Mouse (Mus musculus) left cerebral cortex, adult 8-10 months (tissue): ENCODE measurements around the gene Alg9. TPM values are rescaled to one million over a fixed set of nuclear protein-coding genes. Genes with fewer than 3 reads are reported as not detected.

Source experiments
- DNase-seq, 2 experiments: peaks; one replicate each; pipeline ENCODE4 v3.0.0; 2022; ENCODE audit warnings: low spot score in 2 of 2
- total RNA-seq, 4 experiments: library from RNA; stranded (reverse); gene quantifications; 2 replicates each; pipeline ENCODE4 v1.2.4; 2022

The Alg9 gene
- total RNA-seq, 4 experiments from 2014 or later: 26.1 to 31.9 (median 29.0) TPM

- no peak for DNase-seq
These were observed 75.9 kb downstream of the Alg9 start for GRCm38 (mm10) chr9:50850713-50851112.

DNA sequence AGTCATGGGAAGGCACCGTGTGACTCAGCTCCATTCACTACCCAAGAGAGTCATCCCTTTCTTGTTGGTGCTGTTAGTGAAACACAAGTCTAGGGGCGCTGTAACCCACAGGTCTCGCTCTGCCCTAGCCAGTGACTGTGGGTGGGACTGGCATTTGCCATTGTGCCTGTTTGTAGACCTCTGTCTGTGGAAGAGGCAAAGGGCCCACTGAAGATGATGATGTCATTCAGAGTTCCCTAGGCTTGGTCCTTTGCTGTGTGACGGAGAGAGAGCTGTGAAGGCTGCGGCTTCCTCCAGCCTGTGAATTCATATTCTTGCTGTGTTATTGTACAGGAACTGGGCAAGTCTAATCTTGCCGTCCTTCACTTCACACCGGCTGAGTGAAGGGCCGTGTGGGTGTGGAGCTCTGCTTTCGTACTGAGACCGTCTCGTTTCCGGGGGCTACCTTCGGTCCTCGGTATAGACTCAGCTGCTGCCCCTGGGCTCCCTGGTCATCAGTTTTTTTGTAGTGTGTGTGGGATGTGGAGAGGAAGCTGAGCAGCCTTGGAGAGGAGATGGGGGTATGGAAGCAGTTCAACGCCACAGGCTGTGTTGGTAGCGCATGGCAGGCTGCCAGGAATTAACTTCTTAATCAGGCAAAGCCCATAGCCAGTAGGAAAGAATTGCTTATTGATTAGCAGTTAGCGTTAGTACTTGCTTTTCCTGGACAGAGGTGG, 78.0 kb downstream of the Alg9 start:
- DNase-seq: no peak

DNA sequence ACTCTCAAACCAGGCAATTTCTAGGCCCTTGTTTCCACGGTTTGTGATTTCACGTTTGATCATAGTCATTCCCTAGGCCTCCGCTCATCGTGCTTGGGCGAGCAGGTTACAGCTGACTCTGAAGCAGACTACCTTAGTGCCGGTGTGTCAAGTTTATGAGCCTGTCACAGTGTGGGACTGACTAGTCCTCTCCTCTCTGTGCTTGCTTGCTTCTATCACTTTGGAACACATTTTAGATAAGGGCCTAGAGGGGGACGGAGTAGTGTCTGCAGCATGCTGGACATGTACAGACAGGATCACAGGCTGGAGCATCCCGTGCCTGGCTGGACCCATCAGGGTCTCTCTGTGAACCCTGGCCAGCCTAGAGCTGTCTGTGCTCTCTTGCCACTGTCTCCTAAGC, 79.6 kb downstream of the Alg9 start:
- no peak for DNase-seq

- DNase-seq: no peak
These were observed 80.4 kb downstream of the Alg9 start for GRCm38 (mm10) chr9:50855133-50855766.

- DNase-seq: no peak
These were observed 81.0 kb downstream of the Alg9 start for GRCm38 (mm10) chr9:50855780-50856179.

DNA sequence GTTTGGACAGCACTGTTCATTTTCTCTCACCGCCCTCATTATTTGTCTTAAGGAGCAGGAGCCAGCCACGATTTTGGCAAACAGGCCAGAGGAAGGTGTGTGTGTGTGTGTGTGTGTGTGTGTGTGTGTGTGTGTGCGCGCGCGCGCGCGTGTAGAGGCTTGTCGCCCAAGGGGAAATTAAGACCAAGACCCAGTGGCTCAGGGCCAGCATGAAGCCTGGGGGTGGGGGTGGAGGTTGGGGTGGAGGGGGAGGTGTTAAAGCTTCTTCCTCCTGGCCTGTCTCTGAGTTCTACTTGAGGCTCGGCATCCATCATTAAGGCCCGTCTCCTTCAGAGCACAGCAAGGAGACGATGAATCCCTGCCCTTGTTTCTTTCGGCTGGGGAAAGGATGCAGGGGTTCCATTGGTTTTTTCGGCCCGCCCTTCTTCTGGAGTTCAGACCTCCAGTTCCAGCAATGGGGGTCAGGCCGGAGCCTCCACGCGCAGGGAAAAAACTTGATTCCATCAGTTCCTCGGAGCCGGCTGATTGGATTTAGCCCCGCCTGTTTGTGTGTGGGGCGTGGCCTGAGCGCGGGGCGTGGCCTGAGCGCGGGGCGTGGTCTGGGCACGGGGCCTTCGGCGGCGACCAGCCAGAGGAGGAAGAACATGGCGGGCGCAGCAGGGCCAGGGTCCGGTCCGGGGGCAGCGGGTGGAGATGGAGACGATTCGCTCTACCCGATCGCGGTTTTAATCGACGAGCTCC, 81.7 kb downstream of the Alg9 start:
- peak; percentile 72 to 91 for DNase-seq

GRCm38 (mm10) chr9:50857082-50857641, 82.3 kb downstream of the Alg9 start:
- no peak for DNase-seq

- DNase-seq: no peak
These were observed 83.9 kb downstream of the Alg9 start for GRCm38 (mm10) chr9:50858681-50859080.

DNA sequence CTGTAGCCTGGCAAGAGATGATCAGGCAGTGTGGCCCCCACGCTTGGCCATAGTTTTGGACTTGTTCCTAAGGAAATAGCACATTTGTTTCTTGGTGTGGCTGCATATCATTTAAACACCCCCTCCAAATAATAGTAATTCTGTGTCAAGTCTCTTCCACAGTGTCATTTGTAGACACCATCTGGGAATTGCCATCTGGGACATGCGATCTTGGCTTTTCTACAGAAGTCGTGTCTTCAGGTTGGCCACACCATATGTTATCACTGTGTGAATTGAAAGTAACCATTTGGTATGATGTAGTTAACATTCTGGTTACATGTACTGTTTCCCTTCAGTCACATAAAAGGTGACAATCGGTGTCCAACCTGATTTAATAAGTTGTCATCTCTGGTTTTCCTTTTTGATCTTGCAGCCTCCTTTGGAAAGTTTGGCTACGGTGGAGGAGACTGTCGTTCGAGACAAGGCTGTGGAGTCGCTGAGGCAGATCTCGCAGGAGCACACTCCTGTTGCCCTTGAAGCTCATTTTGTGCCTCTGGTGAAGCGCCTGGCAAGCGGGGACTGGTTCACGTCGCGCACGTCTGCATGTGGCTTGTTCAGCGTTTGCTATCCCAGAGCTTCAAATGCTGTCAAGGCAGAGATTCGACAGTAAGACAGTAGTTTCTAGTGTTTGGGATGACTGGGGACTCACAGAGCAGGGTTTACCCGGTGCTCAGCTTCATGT, 86.5 kb downstream of the Alg9 start:
- DNase-seq: no peak

DNA sequence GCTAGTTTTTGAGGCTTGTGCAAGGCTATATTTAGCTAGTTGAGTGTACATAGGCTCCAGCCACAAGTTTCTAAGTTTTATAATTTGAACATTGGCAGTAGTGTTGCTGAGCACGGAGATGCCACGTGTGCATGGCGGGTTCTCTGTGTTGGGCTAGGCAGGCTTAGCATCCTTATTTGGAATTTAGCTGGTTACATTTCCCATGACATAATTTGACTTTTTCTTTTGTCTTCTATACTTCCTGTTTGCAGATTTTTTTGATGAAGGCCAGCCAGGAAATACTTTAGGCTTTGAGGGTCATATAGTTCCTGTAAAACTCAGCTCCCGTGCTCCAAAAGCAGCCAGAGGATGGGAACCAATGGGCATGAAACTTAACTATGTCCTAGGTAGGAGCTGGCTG, 89.0 kb downstream of the Alg9 start:
- no peak for DNase-seq

GRCm38 (mm10) chr9:50864877-50865276, 90.1 kb downstream of the Alg9 start:
- no peak for DNase-seq

- DNase-seq: no peak
These were observed 91.0 kb downstream of the Alg9 start for GRCm38 (mm10) chr9:50865803-50866202.

DNA sequence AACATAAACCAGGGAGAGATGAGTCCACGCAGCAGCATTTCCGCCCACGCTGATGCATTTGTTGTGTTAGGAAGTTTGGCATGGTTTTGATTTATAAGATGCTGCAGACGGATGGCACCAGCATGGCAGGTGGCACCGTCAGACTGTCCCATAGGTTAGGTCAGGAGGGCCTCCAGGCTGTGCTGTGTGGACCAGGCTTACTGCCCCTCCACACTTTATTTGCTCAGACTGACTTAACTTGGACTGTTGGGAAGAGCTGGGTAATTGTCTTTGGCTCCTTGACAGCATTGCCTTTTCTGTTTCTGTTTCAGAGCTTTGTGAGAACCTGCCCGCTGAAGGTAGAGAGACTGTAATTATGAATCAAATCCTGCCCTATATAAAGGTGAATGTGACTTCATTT, 92.2 kb downstream of the Alg9 start:
- DNase-seq: no peak

DNA sequence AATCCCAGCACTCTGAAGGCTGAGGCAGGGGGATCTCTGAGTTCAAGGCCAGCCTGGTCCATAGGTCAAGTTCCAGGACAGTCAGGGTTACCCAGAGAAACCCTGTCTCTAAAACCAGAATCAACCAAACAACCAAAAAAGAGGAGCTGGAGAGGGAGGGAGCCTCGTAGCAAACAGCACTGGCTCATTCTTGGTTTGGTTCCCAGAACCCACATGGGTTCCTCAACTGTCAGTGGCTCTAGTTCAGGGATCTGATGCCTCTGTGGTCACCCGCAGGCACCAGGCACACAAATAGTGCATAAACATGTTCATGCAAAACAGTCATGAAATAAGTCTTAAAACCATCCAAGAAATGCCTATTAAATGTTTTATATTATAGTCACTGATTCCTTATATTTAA, 93.4 kb downstream of the Alg9 start:
- DNase-seq: no peak

GRCm38 (mm10) chr9:50873210-50873609, 98.4 kb downstream of the Alg9 start:
- DNase-seq: no peak

- DNase-seq: no peak
These were observed 99.2 kb downstream of the Alg9 start for GRCm38 (mm10) chr9:50874031-50874430.

DNA sequence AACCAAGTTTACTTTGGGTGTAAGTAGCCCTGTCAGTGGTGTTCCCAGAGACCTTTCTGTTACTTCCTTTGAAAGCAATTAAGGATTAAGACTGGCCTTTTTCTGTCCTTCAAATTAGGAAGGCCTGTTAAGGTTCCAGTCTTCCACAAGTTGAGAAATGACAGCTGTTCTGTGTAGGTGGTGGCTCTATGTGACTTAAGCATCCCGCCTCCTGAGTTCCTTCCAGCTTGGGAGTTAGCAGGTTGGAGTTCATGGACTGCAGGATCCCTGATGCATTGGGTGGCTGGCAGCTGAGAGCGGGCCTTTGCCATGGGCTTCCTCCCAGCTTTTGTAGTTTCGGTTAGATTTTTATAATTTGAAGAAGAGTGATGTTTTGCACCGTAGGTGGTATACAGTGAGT, 100.7 kb downstream of the Alg9 start:
- DNase-seq: no peak

DNA sequence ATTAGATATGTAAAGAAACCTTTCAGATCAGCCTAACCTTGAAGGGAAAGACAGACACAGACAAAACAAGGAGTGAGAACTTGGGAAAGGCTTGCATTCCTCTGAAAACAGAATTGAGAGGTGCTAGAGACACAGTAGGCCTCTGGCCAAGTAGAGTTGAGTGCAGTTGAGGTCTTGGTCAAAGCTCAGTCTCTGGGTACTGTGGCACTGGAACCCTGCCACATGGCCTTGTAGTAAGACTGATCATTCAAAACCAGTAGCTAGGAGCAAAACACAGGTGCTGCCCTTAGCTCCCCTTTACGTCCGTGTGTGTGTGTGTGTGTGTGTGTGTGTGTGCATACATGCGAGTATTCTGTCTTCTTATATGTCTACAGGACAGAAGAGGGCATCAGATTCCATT, 101.5 kb downstream of the Alg9 start:
- no peak for DNase-seq

DNA sequence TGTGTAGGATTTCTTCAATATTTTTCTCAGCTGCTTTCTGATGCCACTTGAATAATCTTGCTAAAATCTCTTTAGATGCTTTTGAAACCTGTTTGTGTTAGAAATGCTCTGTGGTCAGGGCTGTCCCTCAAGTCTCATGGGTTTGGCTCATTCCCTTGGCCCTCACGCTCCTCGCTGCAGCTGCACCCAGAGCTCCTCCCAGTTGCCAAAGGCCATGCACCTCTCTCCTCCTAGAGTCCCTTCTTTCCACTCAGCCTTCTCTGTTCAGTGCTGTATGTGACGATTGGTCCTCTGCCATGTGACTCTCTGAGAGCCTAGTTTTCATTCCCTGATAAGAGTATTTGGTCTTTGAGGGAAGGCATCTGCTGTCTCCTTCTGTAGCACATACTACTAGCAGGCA, 102.6 kb downstream of the Alg9 start:
- DNase-seq: no peak

DNA sequence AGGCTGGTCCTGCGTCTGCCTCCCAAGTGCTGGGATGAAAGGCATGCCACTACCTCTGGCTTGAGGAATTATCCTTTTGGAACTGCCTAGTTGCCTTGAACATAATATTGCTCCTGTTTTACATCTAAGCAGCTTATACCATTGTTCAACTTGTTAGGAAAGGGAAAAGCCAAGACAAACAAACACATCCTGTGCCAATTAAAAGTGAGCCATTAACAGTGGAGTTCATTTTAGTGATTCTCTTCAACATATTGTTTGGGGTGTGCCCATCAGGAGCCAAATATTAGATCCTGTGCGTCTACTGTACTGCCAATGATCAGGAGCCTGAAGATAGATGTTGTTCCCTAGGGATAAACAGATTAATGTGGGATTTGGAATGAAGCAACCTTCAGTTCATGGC, 107.4 kb downstream of the Alg9 start:
- DNase-seq: no peak

DNA sequence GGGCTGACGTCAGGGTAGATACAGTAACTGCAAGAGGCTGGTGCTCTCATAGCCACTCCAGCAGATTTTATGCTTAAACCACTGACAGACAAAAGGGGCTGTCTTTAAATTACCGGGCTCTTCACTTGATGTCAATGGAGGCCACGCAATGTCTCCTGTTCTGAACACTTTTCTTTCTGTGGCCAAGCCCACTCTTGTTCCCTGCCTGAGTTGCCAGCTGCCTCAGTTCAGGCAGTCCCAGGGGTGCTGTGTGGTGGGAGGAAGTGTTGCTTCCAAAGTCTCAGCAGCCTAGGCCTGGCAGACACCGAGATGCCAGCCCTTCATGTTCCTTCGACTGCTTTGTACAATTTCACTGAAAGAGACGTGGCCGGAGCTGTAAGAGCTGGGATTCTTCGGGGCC, 109.3 kb downstream of the Alg9 start:
- peak; percentile 32 to 45 for DNase-seq
